ENCODE assay signal across 9 mouse cellular contexts in the genomic region with DNA sequence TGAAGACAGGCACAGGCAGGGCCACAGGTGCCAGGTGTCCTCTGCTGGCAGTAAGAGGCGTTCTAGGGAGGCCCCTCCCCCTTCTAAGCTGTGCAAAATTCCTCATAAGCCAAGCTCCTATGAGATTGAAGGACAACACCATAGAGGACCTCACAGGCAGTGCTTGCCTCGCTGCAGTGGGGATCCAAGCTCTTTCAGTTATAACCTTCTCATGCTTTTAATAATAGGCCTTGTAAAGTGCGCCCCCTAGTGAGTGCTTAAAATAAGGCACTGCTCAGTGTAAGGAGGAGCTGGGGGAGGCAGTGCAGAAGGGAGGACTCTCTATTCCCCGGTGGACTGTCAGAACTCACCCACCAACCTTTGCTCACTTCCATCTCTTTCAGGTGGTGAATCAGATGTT. TPM values are rescaled to one million over a fixed set of nuclear protein-coding genes. Genes with fewer than 3 reads are reported as not detected.
DNase-seq lines count a peak whose midpoint lies in the region; ATAC-seq lines count a peak whose summit lies in the region.
"Had no signal": no experiment of that assay in that cellular context is flagged by ENCODE, and none has a peak within 500 bp of the region (broad histone marks: within the 10 kb centered on the region; RNA-seq: fewer than 3 reads in every experiment).

No protein-coding gene starts in this region.

- H3K9ac ChIP-seq in embryonic facial prominence, embryonic 13.5 days: no peak overlapping the region
- no peak overlapping the region for H3K9ac ChIP-seq in heart, embryonic 16.5 days (ENCODE audit: low read length)
- no peak overlapping the region for H3K9ac ChIP-seq in liver, embryonic 11.5 days (ENCODE audit: low read depth, low read length)

- H3K4me3 ChIP-seq in embryonic facial prominence, embryonic 13.5 days: no peak overlapping the region
- no peak overlapping the region for H3K4me3 ChIP-seq in heart, embryonic 16.5 days (ENCODE audit: low read length)
- H3K4me3 ChIP-seq in liver, embryonic 11.5 days (ENCODE audit: low read depth, low read length): no peak overlapping the region
- H3K4me3 ChIP-seq: erythroblast, embryonic 14.5 days had no signal

- H3K27ac ChIP-seq in embryonic facial prominence, embryonic 13.5 days: no peak overlapping the region
- no peak overlapping the region for H3K27ac ChIP-seq in heart, embryonic 16.5 days (ENCODE audit: low read length)
- H3K27ac ChIP-seq in liver, embryonic 11.5 days (ENCODE audit: low read depth, low read length): no peak overlapping the region

- DNase-seq in CD4-positive helper T cell, adult 2 months (ENCODE audit: low read depth, low spot score): peak; percentile 82
- peak; percentile 63 for DNase-seq in adrenal gland, postnatal 25 days
- peak; percentile 88 for DNase-seq in kidney, postnatal 14 days
- peak; percentile 58 for DNase-seq in liver, embryonic 11.5 days (ENCODE audit: low spot score)
- peak; percentile 90 for DNase-seq in naive thymus-derived CD4-positive, alpha-beta T cell, adult 2 months (ENCODE audit: low read depth)
- peak; percentile 76 to 90 for DNase-seq in spleen, postnatal 4 days (ENCODE audit: low spot score in 2 of 2)

- no peaks in the 10 kb centered on the region for H3K36me3 ChIP-seq in embryonic facial prominence, embryonic 13.5 days
- no peaks in the 10 kb centered on the region for H3K36me3 ChIP-seq in heart, embryonic 16.5 days (ENCODE audit: control insufficient read depth, insufficient read depth)
- H3K36me3 ChIP-seq in liver, embryonic 11.5 days (ENCODE audit: control insufficient read depth, insufficient read depth, low read length): no peaks in the 10 kb centered on the region

- H3K4me2 ChIP-seq in embryonic facial prominence, embryonic 13.5 days: no peak overlapping the region
- no peak overlapping the region for H3K4me2 ChIP-seq in heart, embryonic 16.5 days (ENCODE audit: low read depth, low read length)
- H3K4me2 ChIP-seq in liver, embryonic 11.5 days: no peak overlapping the region

- H3K9me3 ChIP-seq in embryonic facial prominence, embryonic 13.5 days: no peaks in the 10 kb centered on the region
- no peaks in the 10 kb centered on the region for H3K9me3 ChIP-seq in heart, embryonic 16.5 days (replicated peaks; ENCODE audit: control insufficient read depth, low read length)
- no peaks in the 10 kb centered on the region for H3K9me3 ChIP-seq in liver, embryonic 11.5 days (ENCODE audit: control insufficient read depth, low read length)

- H3K27me3 ChIP-seq in embryonic facial prominence, embryonic 13.5 days: no peaks in the 10 kb centered on the region
- H3K27me3 ChIP-seq in heart, embryonic 16.5 days (ENCODE audit: control insufficient read depth, insufficient read depth, low read length): no peaks in the 10 kb centered on the region
- no peaks in the 10 kb centered on the region for H3K27me3 ChIP-seq in liver, embryonic 11.5 days (replicated peaks; ENCODE audit: control insufficient read depth, insufficient read depth, low read length)

- WGBS in embryonic facial prominence, embryonic 13.5 days: 10% methylated on average over 4 of the region's 4 CpGs
- WGBS in heart, embryonic 16.5 days: 11% methylated on average over 4 of the region's 4 CpGs
- WGBS in liver, embryonic 11.5 days: 12% methylated on average over 4 of the region's 4 CpGs

- ATAC-seq in embryonic facial prominence, embryonic 13.5 days (ENCODE audit: insufficient number of reproducible peaks, insufficient read depth, low FRiP score, low TSS enrichment, low read depth): peak; percentile 39; the same call in 1 of the 2 replicates
- ATAC-seq in heart, embryonic 16.5 days (replicated peaks; ENCODE audit: extremely low read depth, insufficient read depth, low FRiP score): peak; percentile 75; the same call in 1 of the 2 replicates
- ATAC-seq in liver, embryonic 11.5 days (replicated peaks; ENCODE audit: low FRiP score): peak; percentile 54; the same call in 1 of the 2 replicates

- H3K4me1 ChIP-seq in embryonic facial prominence, embryonic 13.5 days: peaks cover 10% of the 10 kb centered on the region
- H3K4me1 ChIP-seq in heart, embryonic 16.5 days (ENCODE audit: control insufficient read depth, insufficient read depth, low read length): peaks cover 5% of the 10 kb centered on the region
- peaks cover 9% of the 10 kb centered on the region for H3K4me1 ChIP-seq in liver, embryonic 11.5 days (replicated peaks; ENCODE audit: control insufficient read depth, insufficient read depth, low read length)

RNA-seq across cellular contexts. Expression of gene Acy3, which starts 6.1 kb away (rescaled TPM):
- total RNA-seq in adrenal gland, postnatal 25 days (2021): 18.5 and 27.6 TPM in 2 replicates
- 3.1 and 3.7 TPM in 2 replicates for polyA plus RNA-seq in embryonic facial prominence, embryonic 13.5 days (2015; fragmentation: Nextera tagmentation; extraction: Ambion mirVana)
- polyA plus RNA-seq in heart, embryonic 16.5 days (2015; fragmentation: Nextera tagmentation; extraction: Ambion mirVana): 13.0 and 13.3 TPM in 2 replicates
- polyA plus RNA-seq in liver, embryonic 11.5 days (2014; fragmentation: Nextera tagmentation; extraction: Ambion mirVana): 12.0 and 14.5 TPM in 2 replicates
- polyA plus RNA-seq: erythroblast, embryonic 14.5 days had no signal

RNA-seq across cellular contexts. Expression of gene Aldh3b2, which starts 8.2 kb away (rescaled TPM):
- 10.0 and 11.6 TPM in 2 replicates for total RNA-seq in adrenal gland, postnatal 25 days (2021)
- 7.9 and 8.2 TPM in 2 replicates for polyA plus RNA-seq in embryonic facial prominence, embryonic 13.5 days (2015; fragmentation: Nextera tagmentation; extraction: Ambion mirVana)
- 0.21 and 0.47 TPM in 2 replicates for polyA plus RNA-seq in heart, embryonic 16.5 days (2015; fragmentation: Nextera tagmentation; extraction: Ambion mirVana)
- 0.48 and 0.70 TPM in 2 replicates for polyA plus RNA-seq in liver, embryonic 11.5 days (2014; fragmentation: Nextera tagmentation; extraction: Ambion mirVana)

RNA-seq across cellular contexts. Expression of gene Tbx10, which starts 12.2 kb away (rescaled TPM):
- not detected in 2 replicates for total RNA-seq in adrenal gland, postnatal 25 days (2021)
- not detected in 2 replicates for polyA plus RNA-seq in embryonic facial prominence, embryonic 13.5 days (2015; fragmentation: Nextera tagmentation; extraction: Ambion mirVana)
- polyA plus RNA-seq in heart, embryonic 16.5 days (2015; fragmentation: Nextera tagmentation; extraction: Ambion mirVana): not detected in 2 replicates
- 1.8 TPM in 2 replicates for polyA plus RNA-seq in liver, embryonic 11.5 days (2014; fragmentation: Nextera tagmentation; extraction: Ambion mirVana)
- polyA plus RNA-seq: erythroblast, embryonic 14.5 days had no signal

RNA-seq across cellular contexts. Expression of gene Nudt8, which starts 20.1 kb away (rescaled TPM):
- total RNA-seq in adrenal gland, postnatal 25 days (2021): 18.7 and 24.8 TPM in 2 replicates
- polyA plus RNA-seq in embryonic facial prominence, embryonic 13.5 days (2015; fragmentation: Nextera tagmentation; extraction: Ambion mirVana): 36.5 and 37.8 TPM in 2 replicates
- polyA plus RNA-seq in heart, embryonic 16.5 days (2015; fragmentation: Nextera tagmentation; extraction: Ambion mirVana): 67.8 and 75.1 TPM in 2 replicates
- polyA plus RNA-seq in liver, embryonic 11.5 days (2014; fragmentation: Nextera tagmentation; extraction: Ambion mirVana): 30.8 and 32.3 TPM in 2 replicates

RNA-seq across cellular contexts. Expression of gene Gm49405, which starts 20.1 kb away (rescaled TPM):
- total RNA-seq in adrenal gland, postnatal 25 days (2021): 1.3 and 1.7 TPM in 2 replicates
- 5.6 and 6.5 TPM in 2 replicates for polyA plus RNA-seq in embryonic facial prominence, embryonic 13.5 days (2015; fragmentation: Nextera tagmentation; extraction: Ambion mirVana)
- polyA plus RNA-seq in heart, embryonic 16.5 days (2015; fragmentation: Nextera tagmentation; extraction: Ambion mirVana): 6.2 TPM in 2 replicates
- 1.6 and 2.4 TPM in 2 replicates for polyA plus RNA-seq in liver, embryonic 11.5 days (2014; fragmentation: Nextera tagmentation; extraction: Ambion mirVana)
